ENCODE assay signal across 8 mouse cellular contexts in genomic region chr3:135280669-135281415, GRCm38 (mm10). TPM values are rescaled to one million over a fixed set of nuclear protein-coding genes. Genes with fewer than 3 reads are reported as not detected.
DNase-seq lines count a peak whose midpoint lies in the region; ATAC-seq and TF ChIP-seq lines count a peak whose summit lies in the region.

TSS of gene Bdh2 (plus strand) at chr3:135281221.

- no peak within 1 kb of the TSS for H3K4me3 ChIP-seq in ES-Bruce4 (ENCODE audit: low read depth, low read length)
- H3K4me3 ChIP-seq in forebrain, embryonic 14.5 days (ENCODE audit: low read depth, low read length), result no peak within 1 kb of the TSS
- H3K4me3 ChIP-seq in liver, embryonic 16.5 days (ENCODE audit: low read depth, low read length), result no peak within 1 kb of the TSS
- no peak within 1 kb of the TSS for H3K4me3 ChIP-seq in neural tube, embryonic 14.5 days (ENCODE audit: low read depth, low read length)

- ATAC-seq in cerebellum, adult (ENCODE audit: insufficient number of reproducible peaks, low FRiP score, low TSS enrichment), result peak; percentile 65; the same call in 1 of the 2 replicates
- peak; percentile 88 for ATAC-seq in forebrain, embryonic 14.5 days
- ATAC-seq in liver, embryonic 16.5 days (ENCODE audit: low read depth), result 0 out of 2 replicates have a peak, but pooled peaks have one; percentile 30
- peak; percentile 92 for ATAC-seq in neural tube, embryonic 14.5 days (ENCODE audit: low read depth)

- no peaks in the 10 kb centered on the region for H3K9me3 ChIP-seq in ES-Bruce4 (replicated peaks; ENCODE audit: control insufficient read depth, insufficient read depth, low read length, poor library complexity, severe bottlenecking)
- no peaks in the 10 kb centered on the region for H3K9me3 ChIP-seq in forebrain, embryonic 14.5 days (replicated peaks; ENCODE audit: control insufficient read depth, low read length)
- H3K9me3 ChIP-seq in liver, embryonic 16.5 days (replicated peaks; ENCODE audit: control insufficient read depth, low read length), result no peaks in the 10 kb centered on the region
- H3K9me3 ChIP-seq in neural tube, embryonic 14.5 days (ENCODE audit: control insufficient read depth, low read length), result no peaks in the 10 kb centered on the region

- 0 out of 2 replicates have a peak within 1 kb of the TSS, but pooled peaks have one; percentile 14 for H3K4me2 ChIP-seq in forebrain, embryonic 14.5 days (ENCODE audit: low read length)
- H3K4me2 ChIP-seq in liver, embryonic 16.5 days (ENCODE audit: low read depth, low read length), result no peak within 1 kb of the TSS
- no peak within 1 kb of the TSS for H3K4me2 ChIP-seq in neural tube, embryonic 14.5 days (ENCODE audit: low read depth, low read length)

- H3K27me3 ChIP-seq in ES-Bruce4 (ENCODE audit: control insufficient read depth, insufficient read depth, low read length, poor library complexity, severe bottlenecking), result no peaks in the 10 kb centered on the region
- no peaks in the 10 kb centered on the region for H3K27me3 ChIP-seq in forebrain, embryonic 14.5 days (replicated peaks; ENCODE audit: control insufficient read depth, insufficient read depth, low read length)
- H3K27me3 ChIP-seq in liver, embryonic 16.5 days (ENCODE audit: control insufficient read depth, insufficient read depth, low read depth, low read length), result no peaks in the 10 kb centered on the region
- H3K27me3 ChIP-seq in neural tube, embryonic 14.5 days (ENCODE audit: control insufficient read depth, insufficient read depth, low read length), result no peaks in the 10 kb centered on the region

- TF ChIP-seq POLR2A in ES-Bruce4 (IDR thresholded peaks at IDR 0.05; ENCODE audit: insufficient read depth, low read length), result no peak

- peak; percentile 96 for DNase-seq in forebrain, embryonic 14.5 days (ENCODE audit: low spot score)
- peak; percentile 85 to 88 for DNase-seq in heart, postnatal 10 days
- DNase-seq in kidney, postnatal 4 days, result peak; percentile 86 to 91
- DNase-seq in testis, postnatal 14 days (ENCODE audit: low spot score), result peak; percentile 66

- TF ChIP-seq EP300 in ES-Bruce4 (IDR thresholded peaks at IDR 0.05; ENCODE audit: insufficient read depth, low read depth, low read length), result no peak

- no peak within 1 kb of the TSS for H3K27ac ChIP-seq in ES-Bruce4 (ENCODE audit: insufficient read depth, low read length)
- 0 out of 2 replicates have a peak within 1 kb of the TSS, but pooled peaks have one; percentile 27 for H3K27ac ChIP-seq in forebrain, embryonic 14.5 days (ENCODE audit: low read depth, low read length)
- H3K27ac ChIP-seq in liver, embryonic 16.5 days (ENCODE audit: low read length), result no peak within 1 kb of the TSS
- H3K27ac ChIP-seq in neural tube, embryonic 14.5 days (ENCODE audit: low read depth, low read length), result no peak within 1 kb of the TSS

- peak; percentile 58 for TF ChIP-seq CTCF in ES-Bruce4 (IDR thresholded peaks at IDR 0.05; ENCODE audit: low read depth, low read length)

- 23% methylated on average over 14 of the region's 14 CpGs for WGBS in forebrain, embryonic 14.5 days
- 24% methylated on average over 14 of the region's 14 CpGs for WGBS in liver, embryonic 16.5 days (ENCODE audit: insufficient replicate concordance)
- WGBS in neural tube, embryonic 14.5 days, result 28% methylated on average over 14 of the region's 14 CpGs

- no peak within 1 kb of the TSS for H3K9ac ChIP-seq in ES-Bruce4 (ENCODE audit: low read depth, poor library complexity, severe bottlenecking)
- no peak within 1 kb of the TSS for H3K9ac ChIP-seq in forebrain, embryonic 14.5 days (ENCODE audit: low read length)
- H3K9ac ChIP-seq in liver, embryonic 16.5 days (ENCODE audit: low read depth, low read length), result no peak within 1 kb of the TSS
- peak within 1 kb of the TSS; percentile 4; the same call in 1 of the 2 replicates for H3K9ac ChIP-seq in neural tube, embryonic 14.5 days (replicated peaks; ENCODE audit: low read depth, low read length)

- H3K36me3 ChIP-seq in ES-Bruce4 (ENCODE audit: control insufficient read depth, insufficient read depth, low read length, poor library complexity, severe bottlenecking), result no peaks in the 10 kb centered on the region
- no peaks in the 10 kb centered on the region for H3K36me3 ChIP-seq in forebrain, embryonic 14.5 days (ENCODE audit: control insufficient read depth, insufficient read depth, low read length)
- H3K36me3 ChIP-seq in liver, embryonic 16.5 days (ENCODE audit: control insufficient read depth, insufficient read depth), result no peaks in the 10 kb centered on the region
- H3K36me3 ChIP-seq in neural tube, embryonic 14.5 days (ENCODE audit: control insufficient read depth, insufficient read depth, low read length), result no peaks in the 10 kb centered on the region

- intact Hi-C loops in heart, postnatal 10 days (cut with DNase I), result loop anchor here (2.0 to 10.0 kb wide), 3 partner anchors 46 to 450 kb away; no protein-coding TSS in a partner anchor

- H3K4me1 ChIP-seq in ES-Bruce4 (ENCODE audit: control insufficient read depth, insufficient read depth, low read length), result no peaks in the 10 kb centered on the region
- H3K4me1 ChIP-seq in forebrain, embryonic 14.5 days (ENCODE audit: control insufficient read depth, insufficient read depth, low read length), result no peaks in the 10 kb centered on the region
- H3K4me1 ChIP-seq in liver, embryonic 16.5 days (ENCODE audit: control insufficient read depth, low read depth, low read length), result no peaks in the 10 kb centered on the region; the same call in 1 of the 2 replicates
- H3K4me1 ChIP-seq in neural tube, embryonic 14.5 days (ENCODE audit: control insufficient read depth, insufficient read depth, low read length), result no peaks in the 10 kb centered on the region

RNA-seq across cellular contexts. Expression of gene Bdh2, which starts in this region (rescaled TPM):
- 3.2 and 3.8 TPM in 2 replicates for polyA plus RNA-seq in ES-Bruce4 (2011; ENCODE audit: insufficient read depth, insufficient read length, low read depth, missing spikeins)
- 3.8 and 4.9 TPM in 2 replicates for polyA plus RNA-seq in forebrain, embryonic 14.5 days (2014; fragmentation: Nextera tagmentation; extraction: Ambion mirVana)
- 1 to 10 TPM; 5.1 to 6.6 TPM for total RNA-seq in heart, postnatal 10 days (2021)
- 0.78 and 1.0 TPM in 2 replicates for polyA plus RNA-seq in liver, embryonic 16.5 days (2015; fragmentation: Nextera tagmentation; extraction: Ambion mirVana)
- polyA plus RNA-seq in neural tube, embryonic 14.5 days (2014; fragmentation: Nextera tagmentation; extraction: Ambion mirVana), result 2.2 and 4.5 TPM in 2 replicates

Comparison
In these comparisons a context has a peak if more than half of its experiments do, and no peak if none do; other contexts are left out.
1. ATAC-seq: peak in every context shown above with its lines; median percentile 92 in neural tube, embryonic 14.5 days; 88 in forebrain, embryonic 14.5 days; 65 in cerebellum, adult; 30 in liver, embryonic 16.5 days.